Mouse (Mus musculus) adrenal gland, adult 2 months (tissue): ENCODE data around the gene Notch2. TPM values are rescaled to one million over a fixed set of nuclear protein-coding genes. Genes with fewer than 3 reads are reported as not detected.

Experiments
- DNase-seq: peaks from one replicate; pipeline ENCODE4 v3.0.0; 2021
- polyA plus RNA-seq: library from polyadenylated mRNA; depleted of rRNA; stranded (reverse); fragments of >200 nt; gene quantifications from 2 replicates; pipeline ENCODE4 v1.2.3, GENCODE M21; 2012
- total RNA-seq, 2 experiments: library from RNA; stranded (reverse); gene quantifications; 2 replicates each; pipeline ENCODE4 v1.2.3; 2021

The Notch2 gene
- total and polyA plus RNA-seq, 3 experiments, result 33.9 to 70.1 (median 53.8) TPM

- DNase-seq, result no peak
These were observed 39.4 kb downstream of the Notch2 start for GRCm38 (mm10) chr3:98052507-98053430.

- no peak for DNase-seq
These were observed 40.5 kb downstream of the Notch2 start for GRCm38 (mm10) chr3:98053817-98054216.

GRCm38 (mm10) chr3:98054334-98055007 is 41.1 kb downstream of the Notch2 start:
- DNase-seq, result no peak

- no peak for DNase-seq
These were observed 41.6 kb downstream of the Notch2 start for GRCm38 (mm10) chr3:98055008-98055345.

- no peak for DNase-seq
These were observed 42.7 kb downstream of the Notch2 start for GRCm38 (mm10) chr3:98055808-98056728.

GRCm38 (mm10) chr3:98056956-98057365 is 43.6 kb downstream of the Notch2 start:
- DNase-seq, result peak; percentile 87

- DNase-seq, result peak; percentile 71
These were observed 45.7 kb downstream of the Notch2 start for GRCm38 (mm10) chr3:98059076-98059475.

- no peak for DNase-seq
These were observed 47.8 kb downstream of the Notch2 start for GRCm38 (mm10) chr3:98060981-98061660.

- no peak for DNase-seq
These were observed 48.5 kb downstream of the Notch2 start for GRCm38 (mm10) chr3:98061661-98062330.

GRCm38 (mm10) chr3:98062591-98063185 is 49.4 kb downstream of the Notch2 start:
- DNase-seq, result no peak

- no peak for DNase-seq
These were observed 50.0 kb downstream of the Notch2 start for GRCm38 (mm10) chr3:98063186-98063771.

- DNase-seq, result no peak
These were observed 50.5 kb downstream of the Notch2 start for GRCm38 (mm10) chr3:98063833-98064232.

- no peak for DNase-seq
These were observed 51.7 kb downstream of the Notch2 start for GRCm38 (mm10) chr3:98065004-98065403.

- no peak for DNase-seq
These were observed 53.1 kb downstream of the Notch2 start for GRCm38 (mm10) chr3:98066434-98066833.

GRCm38 (mm10) chr3:98067413-98067812 is 54.1 kb downstream of the Notch2 start:
- DNase-seq, result no peak

- no peak for DNase-seq
These were observed 54.6 kb downstream of the Notch2 start for GRCm38 (mm10) chr3:98067852-98068491.

- DNase-seq, result no peak
These were observed 55.8 kb downstream of the Notch2 start for GRCm38 (mm10) chr3:98069161-98069560.

GRCm38 (mm10) chr3:98069856-98070255 is 56.5 kb downstream of the Notch2 start:
- DNase-seq, result peak; percentile 58

GRCm38 (mm10) chr3:98072570-98072969 is 59.2 kb downstream of the Notch2 start:
- DNase-seq, result no peak

- DNase-seq, result no peak
These were observed 60.2 kb downstream of the Notch2 start for GRCm38 (mm10) chr3:98073545-98073944.
